Mouse (Mus musculus): ENCODE measurements around the gene Atxn7l1. TPM values are rescaled to one million over a fixed set of nuclear protein-coding genes. Genes with fewer than 3 reads are reported as not detected.

Atxn7l1 gene
- polyA plus RNA-seq, 1 experiment from 2014 or later: 42.0 TPM

GRCm38 (mm10) chr12:33201068-33201467, 53.6 kb downstream of the Atxn7l1 start:
- DNase-seq (ENCODE audit: low read depth, low spot score) (no peak), ATAC-seq (no peak)
- ChIA-PET POLR2A (no interaction called here), CTCF (no interaction called here)
- TF ChIP-seq CTCF (IDR thresholded peaks at IDR 0.05): no peak
- H3K27me3 ChIP-seq: no peaks in the 10 kb centered on the region
- in situ Hi-C loops (cut with MboI; ENCODE audit: low pct_unique_long_range_greater_than_20kb): loop anchor here (5.0 kb wide), 1 partner anchor 36 kb away; no protein-coding TSS in a partner anchor

- ChIA-PET POLR2A (interaction anchor here (1.2 kb wide), 1 partner anchor 10 kb away, joined by 3 read pairs; no protein-coding TSS in a partner anchor), CTCF (no interaction called here)
- TF ChIP-seq CTCF (IDR thresholded peaks at IDR 0.05): no peak
- DNase-seq (ENCODE audit: low read depth, low spot score): no peak
- in situ Hi-C loops (cut with MboI; ENCODE audit: low pct_unique_long_range_greater_than_20kb): loop anchor here (5.0 kb wide), 1 partner anchor 36 kb away; no protein-coding TSS in a partner anchor
- no peak for ATAC-seq
- no peaks in the 10 kb centered on the region for H3K27me3 ChIP-seq
Observed at GRCm38 (mm10) chr12:33201491-33202210, 54.2 kb downstream of the Atxn7l1 start.

- no peaks in the 10 kb centered on the region for H3K27me3 ChIP-seq
- POLR2A ChIA-PET: no interaction called here
- no peak for DNase-seq (ENCODE audit: low read depth, low spot score)
- in situ Hi-C loops (cut with MboI; ENCODE audit: low pct_unique_long_range_greater_than_20kb): no loop called here
- no peak for TF ChIP-seq CTCF (IDR thresholded peaks at IDR 0.05)
- CTCF ChIA-PET: no interaction called here
- ATAC-seq: no peak
Observed at GRCm38 (mm10) chr12:33205255-33205654, 57.8 kb downstream of the Atxn7l1 start.

GRCm38 (mm10) chr12:33206300-33206699, 58.8 kb downstream of the Atxn7l1 start:
- ChIA-PET POLR2A (no interaction called here), CTCF (interaction anchor here (1.2 kb wide), 1 partner anchor 9 kb away, joined by 3 read pairs; no protein-coding TSS in a partner anchor)
- TF ChIP-seq CTCF (IDR thresholded peaks at IDR 0.05): no peak
- no peaks in the 10 kb centered on the region for H3K27me3 ChIP-seq
- ATAC-seq (no peak), DNase-seq (ENCODE audit: low read depth, low spot score) (no peak)
- in situ Hi-C loops (cut with MboI; ENCODE audit: low pct_unique_long_range_greater_than_20kb): no loop called here

GRCm38 (mm10) chr12:33210856-33211255, 63.4 kb downstream of the Atxn7l1 start:
- no peak for DNase-seq (ENCODE audit: low read depth, low spot score)
- ChIA-PET CTCF (interaction anchor here (0.9 kb wide), 1 partner anchor 9 kb away, joined by 3 read pairs; no protein-coding TSS in a partner anchor), POLR2A (no interaction called here)
- no peaks in the 10 kb centered on the region for H3K27me3 ChIP-seq
- in situ Hi-C loops (cut with MboI; ENCODE audit: low pct_unique_long_range_greater_than_20kb): no loop called here
- no peak for ATAC-seq
- no peak for TF ChIP-seq CTCF (IDR thresholded peaks at IDR 0.05)

GRCm38 (mm10) chr12:33218215-33218859, 70.8 kb downstream of the Atxn7l1 start:
- no peak for DNase-seq (ENCODE audit: low read depth, low spot score)
- CTCF ChIA-PET: interaction anchor here (1.5 kb wide), 1 partner anchor 11 kb away, joined by 4 read pairs; no protein-coding TSS in a partner anchor
- TF ChIP-seq CTCF (IDR thresholded peaks at IDR 0.05): no peak

GRCm38 (mm10) chr12:33219436-33219835, 71.9 kb downstream of the Atxn7l1 start:
- POLR2A ChIA-PET: no interaction called here
- no peak for TF ChIP-seq CTCF (IDR thresholded peaks at IDR 0.05)
- DNase-seq (ENCODE audit: low read depth, low spot score) (no peak), ATAC-seq (no peak)
- no peaks in the 10 kb centered on the region for H3K27me3 ChIP-seq
- in situ Hi-C loops (cut with MboI; ENCODE audit: low pct_unique_long_range_greater_than_20kb): no loop called here
- CTCF ChIA-PET: interaction anchor here (1.2 kb wide), 1 partner anchor 8 kb away, joined by 3 read pairs; no protein-coding TSS in a partner anchor

More at GRCm38 (mm10) chr12:33218215-33218859, 70.8 kb downstream of the Atxn7l1 start:
- H3K27me3 ChIP-seq: no peaks in the 10 kb centered on the region
- no peak for ATAC-seq
- in situ Hi-C loops (cut with MboI; ENCODE audit: low pct_unique_long_range_greater_than_20kb): no loop called here
- POLR2A ChIA-PET: no interaction called here

- DNase-seq (ENCODE audit: low read depth, low spot score): no peak
- TF ChIP-seq CTCF (IDR thresholded peaks at IDR 0.05): no peak
- POLR2A ChIA-PET: no interaction called here
- no peaks in the 10 kb centered on the region for H3K27me3 ChIP-seq
- CTCF ChIA-PET: interaction anchor here (1.2 kb wide), 1 partner anchor 9 kb away, joined by 3 read pairs; no protein-coding TSS in a partner anchor
- in situ Hi-C loops (cut with MboI; ENCODE audit: low pct_unique_long_range_greater_than_20kb): no loop called here
- no peak for ATAC-seq
Observed at GRCm38 (mm10) chr12:33220081-33220480, 72.6 kb downstream of the Atxn7l1 start.

- DNase-seq (ENCODE audit: low read depth, low spot score) (no peak), ATAC-seq (no peak)
- CTCF ChIA-PET: no interaction called here
Observed at GRCm38 (mm10) chr12:33220509-33221051, 73.1 kb downstream of the Atxn7l1 start.

GRCm38 (mm10) chr12:33222187-33222586, 74.7 kb downstream of the Atxn7l1 start:
- in situ Hi-C loops (cut with MboI; ENCODE audit: low pct_unique_long_range_greater_than_20kb): no loop called here
- no peak for TF ChIP-seq CTCF (IDR thresholded peaks at IDR 0.05)
- ChIA-PET POLR2A (no interaction called here), CTCF (no interaction called here)
- no peak for ATAC-seq
- no peaks in the 10 kb centered on the region for H3K27me3 ChIP-seq
- no peak for DNase-seq (ENCODE audit: low read depth, low spot score)

More at GRCm38 (mm10) chr12:33220509-33221051, 73.1 kb downstream of the Atxn7l1 start:
- in situ Hi-C loops (cut with MboI; ENCODE audit: low pct_unique_long_range_greater_than_20kb): no loop called here
- POLR2A ChIA-PET: no interaction called here
- TF ChIP-seq CTCF (IDR thresholded peaks at IDR 0.05): no peak
- no peaks in the 10 kb centered on the region for H3K27me3 ChIP-seq

GRCm38 (mm10) chr12:33225117-33225541, 77.6 kb downstream of the Atxn7l1 start:
- ATAC-seq (no peak), DNase-seq (ENCODE audit: low read depth, low spot score) (no peak)
- ChIA-PET CTCF (interaction anchor here (0.9 kb wide), 1 partner anchor 13 kb away, joined by 3 read pairs; no protein-coding TSS in a partner anchor), POLR2A (no interaction called here)
- TF ChIP-seq CTCF (IDR thresholded peaks at IDR 0.05): no peak
- no peaks in the 10 kb centered on the region for H3K27me3 ChIP-seq
- in situ Hi-C loops (cut with MboI; ENCODE audit: low pct_unique_long_range_greater_than_20kb): no loop called here
